Mouse (Mus musculus) forebrain, embryonic 15.5 days (tissue): Measurements from ENCODE around the gene Cant1. TPM values are rescaled to one million over a fixed set of nuclear protein-coding genes. Genes with fewer than 3 reads are reported as not detected.

Experiments
- ATAC-seq: fragments of 200-750 bp; cut with Nextera tagmentation; replicated peaks from 2 replicates; pipeline ENCODE4 v1.8.0; 2017; ENCODE audit warnings: mild to moderate bottlenecking, moderate TSS enrichment, moderate library complexity
- H3K27ac ChIP-seq: fragments of 300-500 bp; sonication (generic); replicated peaks from 2 replicates; pipeline ENCODE4 v1.5.1; 2015; ENCODE audit warnings: mild to moderate bottlenecking, inconsistent platforms
- H3K27me3 ChIP-seq: fragments of 300-500 bp; sonication (generic); 2 replicates; pipeline ENCODE4 v1.6.1; 2015; ENCODE audit warnings: inconsistent platforms
- H3K36me3 ChIP-seq: fragments of 300-500 bp; sonication (generic); 2 replicates; pipeline ENCODE4 v1.6.1; 2015; ENCODE audit warnings: mild to moderate bottlenecking, inconsistent platforms
- H3K4me1 ChIP-seq: fragments of 300-500 bp; sonication (generic); 2 replicates; pipeline ENCODE4 v1.6.1; 2015; ENCODE audit warnings: inconsistent platforms
- H3K4me2 ChIP-seq: fragments of 300-500 bp; sonication (generic); replicated peaks from 2 replicates; pipeline ENCODE4 v1.6.1; 2015; ENCODE audit warnings: mild to moderate bottlenecking, inconsistent platforms
- H3K4me3 ChIP-seq: fragments of 300-500 bp; sonication (generic); 2 replicates; pipeline ENCODE4 v1.5.1; 2015; ENCODE audit warnings: mild to moderate bottlenecking, inconsistent platforms
- H3K9ac ChIP-seq: fragments of 300-500 bp; sonication (generic); replicated peaks from 2 replicates; pipeline ENCODE4 v1.6.1; 2015; ENCODE audit warnings: mild to moderate bottlenecking, inconsistent platforms
- H3K9me3 ChIP-seq: fragments of 300-500 bp; sonication (generic); 2 replicates; pipeline ENCODE4 v1.6.1; 2016; ENCODE audit warnings: inconsistent platforms
- WGBS: fragments of 180-500 bp; shearing (Covaris S2); methylation state at CpG from one replicate; pipeline ENCODE4 v1.1.7; 2015; ENCODE audit warnings: mixed read lengths; 5-methylcytosine and 5-hydroxymethylcytosine counted together
- polyA plus RNA-seq: library from polyadenylated mRNA; unstranded; fragments of >200 nt; fragmentation: Nextera tagmentation; extraction: Ambion mirVana; gene quantifications from 2 replicates; pipeline ENCODE4 v1.2.1, GENCODE M21; 2015

Gene Cant1
- polyA plus RNA-seq, 1 experiment from 2014 or later: 28.9 TPM

DNA sequence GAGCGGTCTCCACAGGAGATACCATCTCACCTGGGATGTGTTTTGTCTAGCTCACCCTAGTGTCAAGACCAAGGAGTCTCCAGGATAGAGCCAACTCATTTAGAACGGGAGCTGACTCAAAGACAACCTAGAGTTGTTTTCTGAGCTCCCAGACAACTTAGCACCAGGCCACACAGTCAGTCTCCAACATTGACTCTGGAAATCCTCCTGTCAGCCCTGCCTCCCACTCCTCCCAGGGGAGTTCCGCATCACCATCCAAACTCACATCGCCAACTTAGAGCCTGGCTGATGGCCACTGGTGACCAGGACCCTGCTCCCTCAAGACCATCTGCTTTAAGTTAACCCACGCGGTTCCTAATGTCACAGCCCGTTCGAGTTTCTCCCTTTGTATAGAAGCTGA is 43.4 kb downstream of the Cant1 start:
- Histone ChIP-seq H3K27me3 (no peaks in the 10 kb centered on the region), H3K4me3 (no peak overlapping the region), H3K9me3 (no peaks in the 10 kb centered on the region), H3K27ac (no peak overlapping the region), H3K9ac (no peak overlapping the region), H3K4me1 (no peaks in the 10 kb centered on the region), H3K4me2 (no peak overlapping the region), H3K36me3 (no peaks in the 10 kb centered on the region)
- ATAC-seq: no peak
- 87% methylated on average over 8 of the region's 8 CpGs for WGBS

DNA sequence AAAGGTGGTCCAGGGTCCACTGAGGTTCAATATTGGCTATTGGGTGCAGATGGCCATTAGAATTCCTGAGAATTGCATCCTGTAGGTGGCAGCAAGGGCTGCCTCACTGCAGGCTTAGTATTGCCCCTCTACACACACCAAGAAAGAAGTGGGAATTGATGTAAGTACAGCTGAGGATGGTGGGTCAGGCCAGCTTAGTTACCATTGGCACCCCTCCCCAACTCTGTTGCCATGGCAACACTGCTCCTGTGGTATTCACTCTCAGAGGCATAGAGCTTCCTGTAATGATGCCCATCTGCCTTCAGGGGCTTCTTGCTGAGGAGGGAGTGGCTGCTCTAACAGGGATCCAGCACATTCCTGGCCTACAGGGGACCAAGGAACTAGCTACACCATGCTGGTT is 43.9 kb downstream of the Cant1 start:
- Histone ChIP-seq H3K4me3 (no peak overlapping the region), H3K9me3 (no peaks in the 10 kb centered on the region), H3K4me1 (no peaks in the 10 kb centered on the region), H3K4me2 (no peak overlapping the region), H3K27me3 (no peaks in the 10 kb centered on the region), H3K27ac (no peak overlapping the region), H3K9ac (no peak overlapping the region), H3K36me3 (no peaks in the 10 kb centered on the region)
- ATAC-seq: no peak

DNA sequence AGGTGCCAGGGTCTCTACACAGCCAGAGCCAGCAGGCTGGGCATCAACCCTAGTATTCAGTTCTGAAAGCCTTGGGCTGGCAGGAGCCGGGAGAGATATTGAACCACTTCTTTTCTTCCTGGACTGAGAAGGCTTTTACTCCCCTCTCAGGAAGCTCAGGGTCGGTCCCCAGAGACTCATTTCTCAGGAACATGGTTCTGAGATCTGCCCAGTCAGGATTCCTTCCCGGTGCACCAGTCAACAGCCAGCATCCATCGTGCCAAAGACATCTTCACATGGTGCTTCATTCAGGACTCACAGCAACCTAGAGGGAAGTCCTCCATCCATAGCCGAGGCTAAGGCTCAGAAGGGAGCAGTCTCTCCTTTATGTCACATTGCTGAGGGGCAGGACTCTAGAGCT is 44.4 kb downstream of the Cant1 start:
- Histone ChIP-seq H3K27ac (no peak overlapping the region), H3K4me3 (no peak overlapping the region), H3K36me3 (no peaks in the 10 kb centered on the region), H3K9ac (no peak overlapping the region), H3K4me1 (no peaks in the 10 kb centered on the region), H3K27me3 (no peaks in the 10 kb centered on the region), H3K9me3 (no peaks in the 10 kb centered on the region), H3K4me2 (no peak overlapping the region)
- ATAC-seq: no peak
- 74% methylated on average over 5 of the region's 5 CpGs for WGBS

DNA sequence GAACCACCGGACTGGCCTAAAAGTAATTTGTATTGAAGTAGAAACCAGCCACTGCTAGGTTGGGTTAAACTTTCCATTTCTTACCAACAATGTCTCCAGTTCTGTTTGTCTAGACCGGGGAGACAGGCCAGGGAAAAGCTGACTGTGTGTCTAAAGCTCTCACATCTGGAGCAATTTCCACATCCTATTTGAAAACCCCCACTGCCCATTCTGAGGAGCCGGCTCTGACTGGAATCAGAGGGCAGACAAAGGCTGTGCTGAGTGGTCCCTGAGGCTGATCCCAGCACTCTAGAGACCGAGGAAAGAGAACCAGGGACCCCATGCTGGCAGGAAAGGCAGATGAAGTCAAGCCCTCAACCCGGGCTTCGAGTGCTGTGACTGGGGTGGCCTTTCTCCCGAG is 46.2 kb downstream of the Cant1 start:
- Histone ChIP-seq H3K4me3 (no peak overlapping the region), H3K4me2 (no peak overlapping the region), H3K27ac (no peak overlapping the region), H3K9me3 (no peaks in the 10 kb centered on the region), H3K9ac (no peak overlapping the region), H3K36me3 (no peaks in the 10 kb centered on the region), H3K4me1 (no peaks in the 10 kb centered on the region), H3K27me3 (no peaks in the 10 kb centered on the region)
- 55% methylated on average over 7 of the region's 7 CpGs for WGBS
- ATAC-seq: no peak

DNA sequence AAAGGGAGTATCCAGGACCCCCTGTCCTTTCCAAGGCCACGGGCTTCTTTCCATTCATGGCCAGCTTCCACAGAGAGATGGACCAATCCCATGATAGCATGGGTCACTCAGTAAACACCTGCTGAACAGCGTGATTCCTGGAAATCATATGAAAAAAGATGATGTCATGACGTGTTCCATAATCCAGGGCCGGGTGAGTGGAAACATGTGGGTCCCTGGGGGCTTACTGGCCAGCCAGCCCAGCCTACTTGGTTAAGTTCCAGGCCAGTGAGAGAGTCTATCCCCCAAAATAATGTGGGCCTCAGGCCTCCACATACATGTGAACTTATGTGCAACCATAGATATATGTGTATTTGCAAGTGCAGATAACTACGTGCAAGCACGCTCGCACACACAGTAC is 47.0 kb downstream of the Cant1 start:
- Histone ChIP-seq H3K4me1 (no peaks in the 10 kb centered on the region), H3K27ac (no peak overlapping the region), H3K9ac (no peak overlapping the region), H3K4me3 (no peak overlapping the region), H3K9me3 (no peaks in the 10 kb centered on the region), H3K36me3 (no peaks in the 10 kb centered on the region), H3K4me2 (no peak overlapping the region), H3K27me3 (no peaks in the 10 kb centered on the region)
- ATAC-seq: no peak
- 86% methylated on average over 7 of the region's 7 CpGs for WGBS

DNA sequence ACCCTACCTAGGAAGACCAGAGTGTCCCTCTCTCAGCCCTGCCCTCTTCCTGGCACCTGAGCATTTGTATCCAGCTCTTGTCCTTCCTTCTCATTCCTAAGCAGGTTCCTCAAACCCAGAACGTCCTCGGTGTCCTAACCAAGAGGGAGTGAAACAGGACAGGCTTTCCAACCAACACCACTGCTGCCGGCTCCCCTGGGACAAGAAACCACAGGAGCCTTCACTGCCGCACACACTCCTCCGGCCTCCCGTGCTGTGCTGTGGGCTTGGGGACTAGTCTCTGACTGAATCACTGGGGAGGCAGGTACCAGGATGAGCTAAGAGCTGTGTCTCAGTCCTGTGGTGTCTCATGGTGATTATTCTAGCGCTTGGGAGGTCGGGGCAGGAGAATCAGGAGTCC is 49.2 kb downstream of the Cant1 start:
- no peaks in the 10 kb centered on the region for H3K4me1 ChIP-seq
- ATAC-seq: no peak
- H3K36me3 ChIP-seq: no peaks in the 10 kb centered on the region
- no peak overlapping the region for H3K27ac ChIP-seq
- 77% methylated on average over 8 of the region's 8 CpGs for WGBS
- no peaks in the 10 kb centered on the region for H3K9me3 ChIP-seq
- no peak overlapping the region for H3K4me2 ChIP-seq
- no peak overlapping the region for H3K4me3 ChIP-seq
- no peaks in the 10 kb centered on the region for H3K27me3 ChIP-seq
- H3K9ac ChIP-seq: no peak overlapping the region

DNA sequence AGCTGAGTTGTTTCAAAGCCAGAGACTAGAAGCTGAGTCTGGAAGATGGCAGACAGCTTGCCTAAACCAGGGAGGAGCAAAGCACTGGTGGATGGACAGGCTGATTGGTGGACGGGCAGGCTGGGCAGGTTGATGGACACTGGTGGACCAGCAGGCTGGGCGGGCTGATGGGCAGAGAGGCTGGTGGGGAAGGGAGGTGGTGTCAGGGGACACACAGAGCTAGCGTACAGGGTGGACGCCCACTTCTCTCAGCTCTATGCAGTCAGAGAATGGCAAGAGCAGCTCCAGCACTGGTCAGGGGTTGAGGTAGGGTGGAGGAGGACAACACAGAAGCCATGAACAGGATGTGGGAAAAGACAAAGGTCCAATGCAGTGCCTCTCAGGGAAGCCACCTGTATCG is 49.6 kb downstream of the Cant1 start:
- H3K27me3 ChIP-seq: no peaks in the 10 kb centered on the region
- H3K9me3 ChIP-seq: no peaks in the 10 kb centered on the region
- no peak overlapping the region for H3K4me2 ChIP-seq
- H3K9ac ChIP-seq: no peak overlapping the region
- no peak for ATAC-seq
- H3K27ac ChIP-seq: no peak overlapping the region
- H3K4me3 ChIP-seq: no peak overlapping the region
- H3K36me3 ChIP-seq: no peaks in the 10 kb centered on the region
- no peaks in the 10 kb centered on the region for H3K4me1 ChIP-seq
- WGBS: 86% methylated on average over 5 of the region's 5 CpGs

DNA sequence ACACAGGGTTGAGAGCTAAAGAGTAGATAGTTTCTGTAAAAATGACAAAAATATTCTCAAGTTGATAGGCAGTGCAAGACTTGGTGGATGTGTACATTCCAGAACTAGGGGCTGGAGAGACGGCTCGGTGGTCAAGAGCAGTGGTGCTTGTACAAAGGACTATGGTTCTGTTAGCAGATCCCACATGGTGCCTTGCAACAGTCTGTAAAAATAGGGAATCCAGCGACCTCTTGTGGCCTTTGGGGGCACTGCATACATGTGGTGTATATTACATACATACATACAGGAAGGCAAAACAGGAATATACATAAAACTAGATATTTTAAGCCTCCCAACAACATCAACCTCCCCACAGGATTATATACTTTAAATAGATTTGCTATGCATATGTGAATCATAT is 50.6 kb downstream of the Cant1 start:
- H3K9me3 ChIP-seq: no peaks in the 10 kb centered on the region
- peaks cover 3% of the 10 kb centered on the region; the same call in 1 of the 2 replicates for H3K4me1 ChIP-seq
- no peak overlapping the region for H3K4me2 ChIP-seq
- no peak overlapping the region for H3K27ac ChIP-seq
- H3K36me3 ChIP-seq: no peaks in the 10 kb centered on the region
- 58% methylated on average over 3 of the region's 3 CpGs for WGBS
- no peak overlapping the region for H3K9ac ChIP-seq
- H3K27me3 ChIP-seq: no peaks in the 10 kb centered on the region
- H3K4me3 ChIP-seq: no peak overlapping the region
- no peak for ATAC-seq

DNA sequence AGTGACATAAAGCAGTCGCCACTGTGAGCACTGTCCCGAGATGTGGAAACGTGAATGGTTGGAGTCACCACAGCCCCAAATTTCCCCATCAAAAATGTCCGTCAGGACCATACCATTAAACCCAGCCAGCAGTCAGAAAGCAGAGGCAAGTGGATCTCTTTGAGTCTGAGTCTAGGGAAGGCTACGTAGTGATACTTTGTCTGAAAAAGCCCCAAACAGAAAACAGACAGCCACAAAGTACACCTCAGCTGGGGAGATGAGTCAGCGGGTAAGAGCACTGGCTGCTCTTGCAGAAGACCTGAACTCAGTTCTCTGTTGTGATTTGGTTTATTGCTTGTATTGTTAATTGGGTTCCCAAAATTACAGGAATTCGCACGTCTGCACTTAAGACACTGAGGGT is 52.3 kb downstream of the Cant1 start:
- no peaks in the 10 kb centered on the region for H3K27me3 ChIP-seq
- WGBS: 82% methylated on average over 8 of the region's 8 CpGs

DNA sequence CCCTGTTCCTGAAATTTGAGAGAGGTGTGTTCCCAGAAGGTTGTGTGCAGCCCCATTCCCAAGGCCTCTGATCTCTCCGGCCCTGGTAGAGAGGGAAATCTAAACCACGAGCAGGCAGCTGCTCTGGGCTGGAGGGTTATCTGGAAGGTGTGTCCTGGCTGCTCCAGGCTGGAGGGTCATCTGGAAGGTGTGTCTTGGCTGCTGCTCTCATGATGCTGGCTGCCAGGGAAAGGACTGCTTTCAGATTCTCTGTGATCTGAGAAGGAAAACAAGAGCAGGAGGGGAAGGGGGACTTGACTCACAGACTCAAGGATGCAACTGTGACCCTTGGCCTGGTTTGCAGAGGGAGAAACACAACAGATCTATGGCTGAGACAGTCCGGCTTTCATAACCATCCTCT is 52.8 kb downstream of the Cant1 start:
- H3K27ac ChIP-seq: no peak overlapping the region
- no peak for ATAC-seq
- 84% methylated on average over 3 of the region's 3 CpGs for WGBS
- H3K9me3 ChIP-seq: no peaks in the 10 kb centered on the region
- H3K36me3 ChIP-seq: no peaks in the 10 kb centered on the region
- peaks cover 15% of the 10 kb centered on the region for H3K4me1 ChIP-seq
- no peak overlapping the region for H3K9ac ChIP-seq
- H3K4me3 ChIP-seq: no peak overlapping the region
- no peaks in the 10 kb centered on the region for H3K27me3 ChIP-seq
- no peak overlapping the region for H3K4me2 ChIP-seq

More for the DNA sequence above, 52.3 kb downstream of the Cant1 start:
- H3K4me2 ChIP-seq: no peak overlapping the region
- H3K9ac ChIP-seq: no peak overlapping the region
- no peaks in the 10 kb centered on the region for H3K9me3 ChIP-seq
- H3K4me3 ChIP-seq: no peak overlapping the region
- peaks cover 11% of the 10 kb centered on the region for H3K4me1 ChIP-seq
- no peaks in the 10 kb centered on the region for H3K36me3 ChIP-seq
- H3K27ac ChIP-seq: no peak overlapping the region
- ATAC-seq: no peak

DNA sequence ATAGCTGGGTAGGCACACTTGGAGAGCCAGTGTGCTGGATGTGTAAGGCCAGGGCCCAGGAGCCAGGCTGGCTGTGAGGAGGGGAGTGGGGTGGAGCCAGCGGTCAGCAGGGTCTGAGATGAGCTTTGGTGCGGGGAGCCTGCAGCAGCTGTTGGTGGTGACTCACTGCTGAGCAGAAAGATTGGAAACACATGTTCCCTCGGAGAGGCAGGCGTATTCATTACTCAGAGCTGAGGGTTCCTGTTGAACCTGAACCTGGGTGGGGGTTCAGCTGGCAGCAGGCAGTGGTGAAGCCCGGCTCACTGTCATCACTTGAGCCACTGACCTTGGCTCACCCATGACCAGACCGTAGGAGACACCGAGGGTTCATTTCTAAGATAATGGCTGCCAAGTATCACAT is 53.7 kb downstream of the Cant1 start:
- Histone ChIP-seq H3K36me3 (no peaks in the 10 kb centered on the region), H3K9ac (no peak overlapping the region), H3K4me2 (no peak overlapping the region), H3K27me3 (no peaks in the 10 kb centered on the region), H3K27ac (no peak overlapping the region), H3K4me3 (no peak overlapping the region), H3K4me1 (peaks cover 25% of the 10 kb centered on the region), H3K9me3 (no peaks in the 10 kb centered on the region)
- ATAC-seq: no peak
- 82% methylated on average over 7 of the region's 7 CpGs for WGBS

DNA sequence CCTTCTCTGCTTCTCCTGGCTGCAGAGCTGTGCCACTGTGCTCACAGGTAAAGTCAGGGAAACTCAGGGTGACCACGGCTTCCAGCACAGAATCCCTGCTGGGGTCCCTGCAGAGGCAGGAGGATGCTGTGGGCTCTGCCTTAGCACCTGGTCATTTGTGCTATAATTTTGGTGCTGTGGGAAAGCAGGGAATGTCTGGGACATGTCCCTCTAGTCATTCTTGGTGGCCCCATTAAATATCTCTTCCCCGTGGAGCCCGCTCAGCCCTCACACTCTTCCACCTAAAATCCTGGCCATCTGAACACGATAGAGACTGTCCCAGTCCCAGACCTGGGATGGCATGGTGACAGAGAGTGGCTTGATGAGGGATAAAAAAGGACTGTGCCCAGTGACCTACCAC is 54.9 kb downstream of the Cant1 start:
- Histone ChIP-seq H3K4me3 (no peak overlapping the region), H3K27me3 (no peaks in the 10 kb centered on the region), H3K4me1 (peaks cover 25% of the 10 kb centered on the region), H3K27ac (no peak overlapping the region), H3K9ac (no peak overlapping the region), H3K9me3 (no peaks in the 10 kb centered on the region), H3K4me2 (no peak overlapping the region), H3K36me3 (no peaks in the 10 kb centered on the region)
- no peak for ATAC-seq
- 86% methylated on average over 4 of the region's 4 CpGs for WGBS

DNA sequence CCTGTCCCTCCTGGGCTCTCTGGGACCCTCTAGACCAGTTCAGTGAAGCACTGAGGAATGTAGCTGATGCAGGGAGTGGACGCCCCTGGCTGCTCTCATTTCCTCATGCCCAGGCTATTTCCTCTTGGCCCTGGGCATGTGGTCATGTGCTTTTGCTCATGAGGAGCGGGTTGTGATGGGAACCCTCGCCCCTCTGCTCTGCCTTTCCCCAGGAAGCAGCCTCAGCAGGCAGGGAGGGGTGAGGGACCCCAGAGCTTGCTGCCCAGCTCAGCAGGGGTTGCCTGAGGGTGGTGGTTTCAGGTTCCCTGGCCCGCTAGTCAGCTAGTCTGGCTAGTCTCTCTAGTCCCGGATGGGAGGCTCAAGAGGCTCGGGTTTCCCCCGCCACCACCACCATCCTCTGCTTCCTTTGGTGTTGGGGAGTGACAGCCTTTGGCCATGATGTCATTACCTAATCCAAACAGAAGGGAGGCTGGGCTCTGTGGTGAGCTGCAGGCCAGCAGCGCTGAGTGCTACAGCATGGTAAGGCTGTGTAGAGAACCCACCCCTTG is 55.8 kb downstream of the Cant1 start:
- H3K9ac ChIP-seq: no peak overlapping the region
- 0 out of 2 replicates have a peak, but pooled peaks have one; percentile 36 for ATAC-seq
- H3K27ac ChIP-seq: no peak overlapping the region

More for the DNA sequence above, 55.8 kb downstream of the Cant1 start:
- peaks cover 25% of the 10 kb centered on the region for H3K4me1 ChIP-seq
- H3K4me2 ChIP-seq: no peak overlapping the region
- no peaks in the 10 kb centered on the region for H3K27me3 ChIP-seq
- H3K36me3 ChIP-seq: no peaks in the 10 kb centered on the region
- 12% methylated on average over 8 of the region's 8 CpGs for WGBS
- H3K9me3 ChIP-seq: no peaks in the 10 kb centered on the region
- no peak overlapping the region for H3K4me3 ChIP-seq
